Comparison of ENCODE assay signal across 8 mouse cellular contexts in genomic region chr2:60210821-60211220, GRCm38 (mm10). TPM values are rescaled to one million over a fixed set of nuclear protein-coding genes. Genes with fewer than 3 reads are reported as not detected.
DNase-seq lines count a peak whose midpoint lies in the region; ATAC-seq lines count a peak whose summit lies in the region.

No protein-coding gene starts in this region.

- DNase-seq in heart, adult 18-20 months, result no peak
- peak; percentile 15 for DNase-seq in CD4-positive helper T cell, adult 2 months (ENCODE audit: low read depth, low spot score)
- no peak for DNase-seq in embryonic facial prominence, embryonic 14.5 days (ENCODE audit: low spot score)
- DNase-seq in right cerebral cortex, postnatal 14 days, result no peak
- no peak for DNase-seq in testis, postnatal 14 days (ENCODE audit: low spot score)

- no peak for ATAC-seq in heart, embryonic 13.5 days (ENCODE audit: extremely low read depth, insufficient number of reproducible peaks, low FRiP score, low TSS enrichment)
- ATAC-seq in embryonic facial prominence, embryonic 14.5 days (ENCODE audit: low read depth), result no peak
- ATAC-seq in limb, embryonic 15.5 days (ENCODE audit: insufficient number of reproducible peaks, low FRiP score, low TSS enrichment, low read depth), result no peak
- ATAC-seq in megakaryocyte progenitor cell, adult 5-6 weeks (replicated peaks; ENCODE audit: poor library complexity), result no peak

- H3K9ac ChIP-seq in heart, embryonic 13.5 days, result peak overlapping the region; percentile 99
- peak overlapping the region; percentile 97 for H3K9ac ChIP-seq in embryonic facial prominence, embryonic 14.5 days (ENCODE audit: low read depth, low read length)
- peak overlapping the region; percentile 89 for H3K9ac ChIP-seq in limb, embryonic 15.5 days

- peaks cover 36% of the 10 kb centered on the region for H3K36me3 ChIP-seq in heart, embryonic 13.5 days
- H3K36me3 ChIP-seq in embryonic facial prominence, embryonic 14.5 days (ENCODE audit: control insufficient read depth, insufficient read depth, low read length), result peaks cover 29% of the 10 kb centered on the region
- peaks cover 5% of the 10 kb centered on the region for H3K36me3 ChIP-seq in limb, embryonic 15.5 days

- H3K4me2 ChIP-seq in heart, embryonic 13.5 days, result peak overlapping the region; percentile 94
- H3K4me2 ChIP-seq in embryonic facial prominence, embryonic 14.5 days (ENCODE audit: low read depth, low read length), result peak overlapping the region; percentile 90
- H3K4me2 ChIP-seq in limb, embryonic 15.5 days, result peak overlapping the region; percentile 51

- H3K27ac ChIP-seq in heart, embryonic 13.5 days (replicated peaks), result peak overlapping the region; percentile 91
- H3K27ac ChIP-seq in embryonic facial prominence, embryonic 14.5 days (replicated peaks; ENCODE audit: low read depth, low read length), result no peak overlapping the region
- H3K27ac ChIP-seq in limb, embryonic 15.5 days, result peak overlapping the region; percentile 8

- peaks cover 53% of the 10 kb centered on the region for H3K4me1 ChIP-seq in heart, embryonic 13.5 days
- peaks cover 34% of the 10 kb centered on the region for H3K4me1 ChIP-seq in embryonic facial prominence, embryonic 14.5 days (ENCODE audit: control insufficient read depth, insufficient read depth, low read length)
- H3K4me1 ChIP-seq in limb, embryonic 15.5 days, result peaks cover 24% of the 10 kb centered on the region

- H3K4me3 ChIP-seq in heart, embryonic 13.5 days, result peak overlapping the region; percentile 95
- peak overlapping the region; percentile 90 for H3K4me3 ChIP-seq in embryonic facial prominence, embryonic 14.5 days (ENCODE audit: low read depth, low read length)
- H3K4me3 ChIP-seq in limb, embryonic 15.5 days, result peak overlapping the region; percentile 84

- no peaks in the 10 kb centered on the region for H3K27me3 ChIP-seq in heart, embryonic 13.5 days (replicated peaks)
- H3K27me3 ChIP-seq in embryonic facial prominence, embryonic 14.5 days (replicated peaks; ENCODE audit: control insufficient read depth, insufficient read depth, low read length), result no peaks in the 10 kb centered on the region
- H3K27me3 ChIP-seq in limb, embryonic 15.5 days, result no peaks in the 10 kb centered on the region

- 11% methylated on average over 5 of the region's 5 CpGs for WGBS in heart, embryonic 13.5 days
- WGBS in embryonic facial prominence, embryonic 14.5 days, result 12% methylated on average over 5 of the region's 5 CpGs
- 6% methylated on average over 5 of the region's 5 CpGs for WGBS in limb, embryonic 15.5 days

- no peaks in the 10 kb centered on the region for H3K9me3 ChIP-seq in heart, embryonic 13.5 days
- H3K9me3 ChIP-seq in embryonic facial prominence, embryonic 14.5 days (ENCODE audit: control insufficient read depth, low read length), result no peaks in the 10 kb centered on the region
- H3K9me3 ChIP-seq in limb, embryonic 15.5 days, result no peaks in the 10 kb centered on the region

RNA-seq across cellular contexts. Expression of gene March7, which starts 1.1 kb away (rescaled TPM):
- 49.3 and 49.4 TPM in 2 replicates for polyA plus RNA-seq in heart, embryonic 13.5 days (2015; fragmentation: Nextera tagmentation; extraction: Ambion mirVana)
- 10 to 100 TPM; 17.3 to 27.6 TPM for total RNA-seq in heart, adult 18-20 months (2021)
- 65.7 and 76.5 TPM in 2 replicates for polyA plus RNA-seq in embryonic facial prominence, embryonic 14.5 days (2014; fragmentation: Nextera tagmentation; extraction: Ambion mirVana)
- 72.1 and 76.3 TPM in 2 replicates for polyA plus RNA-seq in limb, embryonic 15.5 days (2015; fragmentation: Nextera tagmentation; extraction: Ambion mirVana)
- total RNA-seq in megakaryocyte progenitor cell, adult 5-6 weeks (2015), result 63.5 and 73.5 TPM in 2 replicates
- total RNA-seq in megakaryocyte progenitor cell, adult 5-6 weeks (2017), result 55.4 and 65.6 TPM in 2 replicates

RNA-seq across cellular contexts. Expression of gene Baz2b, which starts 1.2 kb away (rescaled TPM):
- 41.9 and 44.2 TPM in 2 replicates for polyA plus RNA-seq in heart, embryonic 13.5 days (2015; fragmentation: Nextera tagmentation; extraction: Ambion mirVana)
- total RNA-seq in heart, adult 18-20 months (2021), result 10 to 100 TPM; 29.9 to 41.9 TPM
- 44.1 and 48.4 TPM in 2 replicates for polyA plus RNA-seq in embryonic facial prominence, embryonic 14.5 days (2014; fragmentation: Nextera tagmentation; extraction: Ambion mirVana)
- polyA plus RNA-seq in limb, embryonic 15.5 days (2015; fragmentation: Nextera tagmentation; extraction: Ambion mirVana), result 47.0 and 52.8 TPM in 2 replicates
- total RNA-seq in megakaryocyte progenitor cell, adult 5-6 weeks (2015), result 59.4 and 70.1 TPM in 2 replicates
- total RNA-seq in megakaryocyte progenitor cell, adult 5-6 weeks (2017), result 95.7 and 107 TPM in 2 replicates
